Mouse (Mus musculus) adipocyte (in vitro differentiated cells): ENCODE data around the gene Cyp46a1.
A peak's percentile ranks its signal among the peaks of the same experiment; 100 is the strongest.

Source experiments
- DNase-seq: peaks from one replicate; pipeline ENCODE4 v3.0.0-alpha.2; 2016; ENCODE audit warnings: low spot score

Cyp46a1 gene

GRCm38 (mm10) chr12:108399191-108399590 is 65.0 kb downstream of the Cyp46a1 start:
- DNase-seq, result no peak

- no peak for DNase-seq
Observed at GRCm38 (mm10) chr12:108400951-108401350, 66.8 kb downstream of the Cyp46a1 start.

GRCm38 (mm10) chr12:108403957-108404356 is 69.8 kb downstream of the Cyp46a1 start:
- peak; percentile 66 for DNase-seq

GRCm38 (mm10) chr12:108409100-108409499 is 74.9 kb downstream of the Cyp46a1 start:
- DNase-seq, result no peak

GRCm38 (mm10) chr12:108410416-108411208 is 76.4 kb downstream of the Cyp46a1 start:
- no peak for DNase-seq
